Comparison of ENCODE assay signal across 8 mouse cellular contexts in the genomic region with DNA sequence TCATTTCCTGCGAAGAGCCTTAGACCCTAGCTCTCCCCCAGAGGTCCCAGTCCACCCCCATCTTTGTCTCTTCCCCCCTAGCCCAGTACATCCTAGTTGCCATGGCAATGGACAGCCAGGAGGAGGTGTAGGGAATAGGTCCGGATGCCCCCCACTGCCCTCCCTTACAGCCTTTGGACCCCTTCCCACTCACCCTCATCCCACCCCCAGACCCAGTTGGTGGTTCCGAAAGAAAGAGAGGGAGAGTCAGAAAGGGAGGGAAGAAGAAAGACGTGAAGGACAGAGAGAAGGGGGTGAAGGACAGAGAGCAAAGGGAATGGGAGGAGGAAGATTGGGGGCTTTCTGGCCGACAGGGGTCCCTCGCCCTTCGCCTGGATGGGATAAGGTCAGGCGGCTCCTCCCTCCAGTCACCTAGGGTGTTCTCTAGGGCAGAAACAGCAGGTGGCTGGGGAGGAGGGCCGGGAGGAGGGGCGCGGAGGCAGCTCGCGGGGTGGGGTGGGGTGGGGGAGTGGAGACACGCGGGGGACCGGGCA. TPM values are rescaled to one million over a fixed set of nuclear protein-coding genes. Genes with fewer than 3 reads are reported as not detected.
DNase-seq lines count a peak whose midpoint lies in the region; ATAC-seq lines count a peak whose summit lies in the region.

No protein-coding gene starts in this region.

- peak overlapping the region; percentile 65 for H3K9ac ChIP-seq in intestine, embryonic 14.5 days (ENCODE audit: low read length)
- peak overlapping the region; percentile 92 for H3K9ac ChIP-seq in neural tube, embryonic 14.5 days (replicated peaks; ENCODE audit: low read depth, low read length)

- WGBS in intestine, embryonic 14.5 days = 3% methylated on average over 7 of the region's 16 CpGs
- 0% methylated on average over 11 of the region's 16 CpGs for WGBS in neural tube, embryonic 14.5 days

- H3K27ac ChIP-seq in intestine, embryonic 14.5 days (ENCODE audit: low read depth) = peak overlapping the region; percentile 38; the same call in 1 of the 2 replicates
- peak overlapping the region; percentile 93 for H3K27ac ChIP-seq in neural tube, embryonic 14.5 days (ENCODE audit: low read depth, low read length)

- peak overlapping the region; percentile 88 for H3K4me2 ChIP-seq in intestine, embryonic 14.5 days (ENCODE audit: low read length)
- H3K4me2 ChIP-seq in neural tube, embryonic 14.5 days (ENCODE audit: low read depth, low read length) = peak overlapping the region; percentile 78

- peaks cover 99% of the 10 kb centered on the region for H3K27me3 ChIP-seq in megakaryocyte, embryonic 14.5 days (replicated peaks)
- H3K27me3 ChIP-seq in intestine, embryonic 14.5 days (replicated peaks; ENCODE audit: control insufficient read depth, insufficient read depth, low read length) = peaks cover 6% of the 10 kb centered on the region; the same call in 1 of the 2 replicates
- H3K27me3 ChIP-seq in neural tube, embryonic 14.5 days (ENCODE audit: control insufficient read depth, insufficient read depth, low read length) = no peaks in the 10 kb centered on the region

- H3K4me3 ChIP-seq in megakaryocyte, embryonic 14.5 days (replicated peaks) = peak overlapping the region; percentile 90
- peak overlapping the region; percentile 59 for H3K4me3 ChIP-seq in intestine, embryonic 14.5 days (ENCODE audit: low read depth, low read length)
- peak overlapping the region; percentile 76 for H3K4me3 ChIP-seq in neural tube, embryonic 14.5 days (ENCODE audit: low read depth, low read length)

- peak; percentile 45 for DNase-seq in cerebellum, adult 11 months
- DNase-seq in cerebellum, adult 9-11 months = no peak
- peak; percentile 71 for DNase-seq in intestine, embryonic 14.5 days (ENCODE audit: low spot score)
- no peak for DNase-seq in adrenal gland, postnatal 4 days (ENCODE audit: low spot score in 2 of 2)
- no peak for DNase-seq in testis, postnatal 14 days (ENCODE audit: low spot score)

- no peak for ATAC-seq in megakaryocyte, adult 5-6 weeks (ENCODE audit: poor library complexity, severe bottlenecking)
- peak; percentile 11 for ATAC-seq in intestine, embryonic 14.5 days (replicated peaks; ENCODE audit: low FRiP score, low TSS enrichment, low read depth)
- peak; percentile 32 for ATAC-seq in neural tube, embryonic 14.5 days (ENCODE audit: low read depth)

- H3K4me1 ChIP-seq in megakaryocyte, embryonic 14.5 days = peaks cover 39% of the 10 kb centered on the region
- peaks cover 22% of the 10 kb centered on the region for H3K4me1 ChIP-seq in intestine, embryonic 14.5 days (replicated peaks; ENCODE audit: control insufficient read depth, insufficient read depth, low read length)
- H3K4me1 ChIP-seq in neural tube, embryonic 14.5 days (ENCODE audit: control insufficient read depth, insufficient read depth, low read length) = peaks cover 53% of the 10 kb centered on the region

- H3K9me3 ChIP-seq in megakaryocyte, embryonic 14.5 days = no peaks in the 10 kb centered on the region
- H3K9me3 ChIP-seq in intestine, embryonic 14.5 days (ENCODE audit: control insufficient read depth, low read length) = no peaks in the 10 kb centered on the region
- H3K9me3 ChIP-seq in neural tube, embryonic 14.5 days (ENCODE audit: control insufficient read depth, low read length) = no peaks in the 10 kb centered on the region

- no peaks in the 10 kb centered on the region for H3K36me3 ChIP-seq in megakaryocyte, embryonic 14.5 days (replicated peaks; ENCODE audit: low read length)
- H3K36me3 ChIP-seq in intestine, embryonic 14.5 days (ENCODE audit: control insufficient read depth, insufficient read depth, low read length) = no peaks in the 10 kb centered on the region
- H3K36me3 ChIP-seq in neural tube, embryonic 14.5 days (ENCODE audit: control insufficient read depth, insufficient read depth, low read length) = no peaks in the 10 kb centered on the region

RNA-seq across cellular contexts. Expression of gene Gpr162, which starts 0.6 kb away (rescaled TPM):
- polyA plus RNA-seq in megakaryocyte, embryonic 14.5 days (2012; ENCODE audit: insufficient read depth, low replicate concordance) = 0.82 and 7.7 TPM in 2 replicates
- total RNA-seq in megakaryocyte, adult 5-6 weeks (2015) = not detected in 2 replicates
- total RNA-seq in megakaryocyte, adult 5-6 weeks (2017) = 0.33 TPM in 1 of 2 replicates, not detected in the other
- 0.65 and 1.2 TPM in 2 replicates for polyA plus RNA-seq in intestine, embryonic 14.5 days (2014; fragmentation: Nextera tagmentation; extraction: Ambion mirVana)
- 11.2 and 14.2 TPM in 2 replicates for polyA plus RNA-seq in neural tube, embryonic 14.5 days (2014; fragmentation: Nextera tagmentation; extraction: Ambion mirVana)
- 1 to 10 TPM; 5.1 to 5.6 TPM for total RNA-seq in adrenal gland, postnatal 4 days (2021)

RNA-seq across cellular contexts. Expression of gene P3h3, which starts 5.6 kb away (rescaled TPM):
- polyA plus RNA-seq in megakaryocyte, embryonic 14.5 days (2012; ENCODE audit: insufficient read depth, low replicate concordance) = 5.5 TPM in 1 of 2 replicates, not detected in the other
- 0.09 and 0.14 TPM in 2 replicates for total RNA-seq in megakaryocyte, adult 5-6 weeks (2015)
- total RNA-seq in megakaryocyte, adult 5-6 weeks (2017) = 0.61 TPM in 1 of 2 replicates, not detected in the other
- polyA plus RNA-seq in intestine, embryonic 14.5 days (2014; fragmentation: Nextera tagmentation; extraction: Ambion mirVana) = 28.1 and 28.8 TPM in 2 replicates
- polyA plus RNA-seq in neural tube, embryonic 14.5 days (2014; fragmentation: Nextera tagmentation; extraction: Ambion mirVana) = 19.1 and 23.7 TPM in 2 replicates
- total RNA-seq in adrenal gland, postnatal 4 days (2021) = 10 to 100 TPM; 47.3 to 52.2 TPM

RNA-seq across cellular contexts. Expression of gene Gnb3, which starts 23.1 kb away (rescaled TPM):
- not detected in 2 replicates for polyA plus RNA-seq in megakaryocyte, embryonic 14.5 days (2012; ENCODE audit: insufficient read depth, low replicate concordance)
- total RNA-seq in megakaryocyte, adult 5-6 weeks (2015) = not detected in 2 replicates
- total RNA-seq in megakaryocyte, adult 5-6 weeks (2017) = not detected in 2 replicates
- 2.7 TPM in 2 replicates for polyA plus RNA-seq in intestine, embryonic 14.5 days (2014; fragmentation: Nextera tagmentation; extraction: Ambion mirVana)
- 0.44 and 0.54 TPM in 2 replicates for polyA plus RNA-seq in neural tube, embryonic 14.5 days (2014; fragmentation: Nextera tagmentation; extraction: Ambion mirVana)
- total RNA-seq in adrenal gland, postnatal 4 days (2021) = 10 to 100 TPM; 13.9 to 16.3 TPM

RNA-seq across cellular contexts. Expression of gene Cd4, which starts 24.8 kb away (rescaled TPM):
- polyA plus RNA-seq in megakaryocyte, embryonic 14.5 days (2012; ENCODE audit: insufficient read depth, low replicate concordance) = 0.35 TPM in 1 of 2 replicates, not detected in the other
- total RNA-seq in megakaryocyte, adult 5-6 weeks (2015) = 0.09 and 0.71 TPM in 2 replicates
- total RNA-seq in megakaryocyte, adult 5-6 weeks (2017) = 0.20 and 0.37 TPM in 2 replicates
- polyA plus RNA-seq in intestine, embryonic 14.5 days (2014; fragmentation: Nextera tagmentation; extraction: Ambion mirVana) = 0.28 and 0.37 TPM in 2 replicates
- 0.12 TPM in 1 of 2 replicates, not detected in the other for polyA plus RNA-seq in neural tube, embryonic 14.5 days (2014; fragmentation: Nextera tagmentation; extraction: Ambion mirVana)
- under 1 TPM; 0.62 to 0.84 TPM for total RNA-seq in adrenal gland, postnatal 4 days (2021)

RNA-seq across cellular contexts. Expression of gene Cdca3, which starts 33.8 kb away (rescaled TPM):
- 27.2 and 32.4 TPM in 2 replicates for polyA plus RNA-seq in megakaryocyte, embryonic 14.5 days (2012; ENCODE audit: insufficient read depth, low replicate concordance)
- total RNA-seq in megakaryocyte, adult 5-6 weeks (2015) = 160 and 180 TPM in 2 replicates
- 168 and 185 TPM in 2 replicates for total RNA-seq in megakaryocyte, adult 5-6 weeks (2017)
- polyA plus RNA-seq in intestine, embryonic 14.5 days (2014; fragmentation: Nextera tagmentation; extraction: Ambion mirVana) = 178 and 183 TPM in 2 replicates
- 16.8 and 16.9 TPM in 2 replicates for polyA plus RNA-seq in neural tube, embryonic 14.5 days (2014; fragmentation: Nextera tagmentation; extraction: Ambion mirVana)
- 10 to 100 TPM; 50.6 to 58.6 TPM for total RNA-seq in adrenal gland, postnatal 4 days (2021)

Comparison
In these comparisons a context has a peak if more than half of its experiments do, and no peak if none do; other contexts are left out.
1. DNase-seq: peak in cerebellum, adult 11 months (single experiment) and intestine, embryonic 14.5 days (single experiment); none in cerebellum, adult 9-11 months (single experiment), adrenal gland, postnatal 4 days (0 of 2) and testis, postnatal 14 days (single experiment).
2. Peak in every context shown above with its lines, with median percentiles within 50 percentile points of each other: H3K4me3 ChIP-seq.